Mouse (Mus musculus) cerebellum, adult 9-11 months (tissue): ENCODE measurements around the gene Ptgfrn.

Source experiments
- DNase-seq: peaks from one replicate; pipeline ENCODE4 v3.0.0; 2022

The Ptgfrn gene

GRCm38 (mm10) chr3:100997785-100998570 lies 112.1 kb downstream of the Ptgfrn start:
- no peak for DNase-seq

- no peak for DNase-seq
Measured at GRCm38 (mm10) chr3:100994252-100994651, 115.8 kb downstream of the Ptgfrn start.

- no peak for DNase-seq
Measured at GRCm38 (mm10) chr3:100993718-100994117, 116.4 kb downstream of the Ptgfrn start.

- no peak for DNase-seq
Measured at GRCm38 (mm10) chr3:100993158-100993557, 116.9 kb downstream of the Ptgfrn start.
